Mouse (Mus musculus): Measurements from ENCODE around the gene Shisal1. TPM values are rescaled to one million over a fixed set of nuclear protein-coding genes. Genes with fewer than 3 reads are reported as not detected.

Shisal1 gene
- total RNA-seq, 2 experiments from 2014 or later, result 2.7 to 5.0 TPM

- intact Hi-C loops (cut with DNase I; ENCODE audit: low total_unique reads), result no loop called here
- no peak for DNase-seq
These were observed 115.8 kb downstream of the Shisal1 start for GRCm38 (mm10) chr15:84331066-84331612.

GRCm38 (mm10) chr15:84329940-84330339 lies 117.0 kb downstream of the Shisal1 start:
- intact Hi-C loops (cut with DNase I; ENCODE audit: low total_unique reads), result no loop called here
- no peak for DNase-seq

Other genes with a start within 250 kb of the Shisal1 start
- gene Parvb, start 215.1 kb downstream of the Shisal1 start, total RNA-seq (2021), result 10 to 100 TPM; 54.4 to 64.5 TPM
- gene Parvg, start 123.1 kb downstream of the Shisal1 start, total RNA-seq (2021), result 1 to 10 TPM; 1.2 to 1.5 TPM
- 1 to 10 TPM; 3.7 to 4.9 TPM for gene Rtl6, start 110.7 kb upstream of the Shisal1 start, total RNA-seq (2021)
- gene Prr5, start 222.5 kb upstream of the Shisal1 start, total RNA-seq (2021), result 1 to 10 TPM; 7.3 to 8.5 TPM

Measured in gastrocnemius, postnatal 14 days (tissue).